Mouse (Mus musculus) heart, embryonic 15.5 days (tissue): ENCODE measurements around the gene Scel. TPM values are rescaled to one million over a fixed set of nuclear protein-coding genes. Genes with fewer than 3 reads are reported as not detected.

Source experiments
- ATAC-seq: fragments of 200-750 bp; cut with Nextera tagmentation; replicated peaks from 2 replicates; pipeline ENCODE4 v1.8.0; 2017; ENCODE audit warnings: low read depth, moderate TSS enrichment; ENCODE audit not compliant: insufficient number of reproducible peaks, insufficient read depth, low FRiP score
- H3K27ac ChIP-seq: fragments of 300-500 bp; sonication (generic); 2 replicates; pipeline ENCODE4 v1.5.1; 2015; ENCODE audit warnings: mild to moderate bottlenecking, inconsistent platforms
- H3K27me3 ChIP-seq: fragments of 300-500 bp; sonication (generic); 2 replicates; pipeline ENCODE4 v1.6.1; 2015; ENCODE audit warnings: inconsistent platforms
- H3K36me3 ChIP-seq: fragments of 300-500 bp; sonication (generic); 2 replicates; pipeline ENCODE4 v1.6.1; 2015; ENCODE audit warnings: mild to moderate bottlenecking, inconsistent platforms
- H3K4me1 ChIP-seq: fragments of 300-500 bp; sonication (generic); replicated peaks from 2 replicates; pipeline ENCODE4 v1.6.1; 2015; ENCODE audit warnings: inconsistent platforms
- H3K4me2 ChIP-seq: fragments of 300-500 bp; sonication (generic); 2 replicates; pipeline ENCODE4 v1.6.1; 2015; ENCODE audit warnings: inconsistent platforms, mild to moderate bottlenecking, moderate library complexity
- H3K4me3 ChIP-seq: fragments of 300-500 bp; sonication (generic); 2 replicates; pipeline ENCODE4 v1.5.1; 2015; ENCODE audit warnings: mild to moderate bottlenecking, inconsistent platforms
- H3K9ac ChIP-seq: fragments of 300-500 bp; sonication (generic); 2 replicates; pipeline ENCODE4 v1.6.1; 2015; ENCODE audit warnings: mild to moderate bottlenecking, inconsistent platforms
- H3K9me3 ChIP-seq: fragments of 300-500 bp; sonication (generic); replicated peaks from 2 replicates; pipeline ENCODE4 v1.6.1; 2016; ENCODE audit warnings: inconsistent platforms
- WGBS: fragments of 180-500 bp; shearing (Covaris S2); methylation state at CpG from one replicate; pipeline ENCODE4 v1.1.7; 2015; ENCODE audit warnings: mixed read lengths; 5-methylcytosine and 5-hydroxymethylcytosine counted together
- polyA plus RNA-seq: library from polyadenylated mRNA; unstranded; fragments of >200 nt; fragmentation: Nextera tagmentation; extraction: Ambion mirVana; gene quantifications from 2 replicates; pipeline ENCODE4 v1.2.1, GENCODE M21; 2015

Scel gene
- polyA plus RNA-seq, 1 experiment from 2014 or later: 0.29 TPM

DNA sequence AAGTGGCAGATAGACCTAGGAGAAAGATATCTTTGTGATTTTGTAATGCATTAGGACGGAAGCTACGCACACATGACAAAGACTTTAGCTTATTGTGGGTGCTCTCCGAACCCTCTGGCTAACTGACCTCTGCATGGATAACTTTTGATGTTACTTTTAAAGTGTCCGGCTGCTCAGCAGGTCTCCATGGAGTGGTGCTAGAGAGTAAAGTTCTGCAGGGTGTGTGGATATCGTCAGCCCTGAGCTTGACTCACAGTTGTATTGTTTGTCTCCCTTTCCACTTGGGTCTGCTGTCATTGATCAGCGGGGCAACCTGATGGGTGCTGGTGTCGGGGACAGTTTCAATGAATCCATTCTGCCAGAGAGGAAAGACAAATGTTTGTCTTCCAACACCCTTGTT lies 33.7 kb upstream of the Scel start:
- no peaks in the 10 kb centered on the region for H3K36me3 ChIP-seq
- WGBS: 54% methylated on average over 7 of the region's 7 CpGs
- H3K27ac ChIP-seq: no peak overlapping the region
- H3K27me3 ChIP-seq: no peaks in the 10 kb centered on the region
- no peaks in the 10 kb centered on the region for H3K9me3 ChIP-seq
- no peak overlapping the region for H3K4me2 ChIP-seq
- H3K9ac ChIP-seq: no peak overlapping the region
- H3K4me1 ChIP-seq: no peaks in the 10 kb centered on the region
- ATAC-seq: no peak
- no peak overlapping the region for H3K4me3 ChIP-seq

DNA sequence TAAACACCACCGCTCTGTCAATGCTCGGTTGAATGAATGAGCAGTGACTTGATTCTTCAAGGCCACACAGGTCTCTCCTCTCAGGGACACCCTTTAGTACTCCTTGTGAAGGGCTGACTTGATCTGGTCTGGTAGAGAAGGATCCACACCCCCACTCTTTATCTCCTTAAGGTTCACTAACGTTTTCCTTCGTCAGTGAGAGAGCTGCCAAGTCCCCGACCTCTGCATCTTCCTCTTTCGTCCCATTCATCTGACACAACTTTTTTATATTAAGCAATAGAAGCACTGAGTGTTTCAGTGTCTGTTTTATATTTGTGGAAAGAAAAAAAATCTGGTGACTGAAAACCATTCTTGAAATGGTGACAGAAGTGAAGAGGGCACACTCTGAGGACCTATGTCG lies 31.6 kb upstream of the Scel start:
- no peak overlapping the region for H3K4me3 ChIP-seq
- H3K36me3 ChIP-seq: no peaks in the 10 kb centered on the region
- no peak for ATAC-seq
- H3K4me2 ChIP-seq: no peak overlapping the region
- H3K4me1 ChIP-seq: no peaks in the 10 kb centered on the region
- no peaks in the 10 kb centered on the region for H3K9me3 ChIP-seq
- H3K9ac ChIP-seq: no peak overlapping the region
- H3K27me3 ChIP-seq: no peaks in the 10 kb centered on the region
- WGBS: 75% methylated on average over 7 of the region's 7 CpGs
- H3K27ac ChIP-seq: no peak overlapping the region

DNA sequence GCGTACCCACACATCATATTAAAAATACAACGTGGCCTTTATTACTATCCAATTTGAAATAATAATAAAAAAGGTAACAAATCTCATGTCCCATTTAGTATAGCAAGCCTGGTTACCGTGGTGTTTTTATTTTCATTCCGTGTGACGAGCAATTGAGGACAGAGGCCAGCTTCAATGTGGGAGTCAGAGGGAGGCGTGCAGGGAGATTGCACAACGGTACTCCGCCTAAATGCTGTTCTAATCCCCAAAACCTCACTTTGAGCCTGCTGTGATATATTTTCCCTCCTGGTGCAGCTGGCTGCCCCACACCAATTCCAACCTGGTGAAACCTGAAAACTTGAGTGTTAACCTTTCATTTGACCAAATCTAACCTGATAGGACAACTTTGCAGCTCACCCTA lies 27.5 kb upstream of the Scel start:
- no peaks in the 10 kb centered on the region for H3K9me3 ChIP-seq
- H3K36me3 ChIP-seq: no peaks in the 10 kb centered on the region
- no peak overlapping the region for H3K4me2 ChIP-seq
- H3K27me3 ChIP-seq: no peaks in the 10 kb centered on the region
- H3K4me3 ChIP-seq: no peak overlapping the region
- no peak for ATAC-seq
- H3K9ac ChIP-seq: no peak overlapping the region
- no peak overlapping the region for H3K27ac ChIP-seq
- no peaks in the 10 kb centered on the region for H3K4me1 ChIP-seq
- WGBS: 82% methylated on average over 8 of the region's 8 CpGs

DNA sequence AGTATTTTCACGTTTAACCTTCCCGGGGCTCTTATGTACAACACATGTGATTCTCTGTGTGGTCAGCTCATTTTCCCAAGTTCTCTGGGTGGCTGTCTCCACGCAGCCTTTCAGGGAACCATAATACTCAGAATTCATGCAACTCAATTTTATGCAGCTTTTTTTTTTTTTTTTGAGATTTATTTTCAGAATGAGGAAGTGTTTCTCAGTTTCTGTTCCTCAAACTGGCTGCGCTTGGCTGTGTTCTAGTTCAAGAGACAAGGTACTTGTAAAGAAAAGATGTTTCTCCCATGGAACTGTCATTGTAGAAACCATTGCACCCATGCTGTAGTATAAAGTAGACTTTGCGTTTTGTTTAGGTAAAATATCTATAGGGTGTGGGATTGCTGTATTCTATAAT lies 26.2 kb upstream of the Scel start:
- no peaks in the 10 kb centered on the region for H3K27me3 ChIP-seq
- no peak overlapping the region for H3K4me2 ChIP-seq
- ATAC-seq: no peak
- 77% methylated on average over 5 of the region's 5 CpGs for WGBS
- H3K27ac ChIP-seq: no peak overlapping the region
- H3K9ac ChIP-seq: no peak overlapping the region
- H3K4me1 ChIP-seq: no peaks in the 10 kb centered on the region
- no peaks in the 10 kb centered on the region for H3K9me3 ChIP-seq
- H3K36me3 ChIP-seq: no peaks in the 10 kb centered on the region
- no peak overlapping the region for H3K4me3 ChIP-seq

DNA sequence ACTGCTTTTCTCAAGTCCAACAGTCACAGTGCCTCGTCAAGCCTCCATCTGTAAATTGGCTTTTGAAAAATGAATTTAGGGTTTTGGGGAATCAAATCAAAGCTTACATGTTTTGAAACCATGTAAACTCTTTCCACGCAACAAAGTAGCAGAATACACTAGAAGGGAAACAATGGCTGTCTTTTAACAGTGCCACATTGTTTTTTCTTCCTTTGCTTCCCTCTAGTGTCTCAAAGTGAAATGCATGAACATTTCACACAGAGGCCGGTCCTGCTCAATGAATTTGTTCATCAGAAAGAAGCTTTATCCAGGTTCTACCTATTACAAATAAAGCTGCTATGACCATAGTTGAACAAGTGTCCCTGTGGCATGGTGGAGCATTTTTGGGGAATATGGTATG lies 24.5 kb upstream of the Scel start:
- Histone ChIP-seq H3K4me3 (no peak overlapping the region), H3K27me3 (no peaks in the 10 kb centered on the region), H3K27ac (no peak overlapping the region), H3K9me3 (no peaks in the 10 kb centered on the region), H3K4me1 (no peaks in the 10 kb centered on the region), H3K9ac (no peak overlapping the region), H3K36me3 (no peaks in the 10 kb centered on the region), H3K4me2 (no peak overlapping the region)
- WGBS: 63% methylated on average over 3 of the region's 3 CpGs
- ATAC-seq: no peak

DNA sequence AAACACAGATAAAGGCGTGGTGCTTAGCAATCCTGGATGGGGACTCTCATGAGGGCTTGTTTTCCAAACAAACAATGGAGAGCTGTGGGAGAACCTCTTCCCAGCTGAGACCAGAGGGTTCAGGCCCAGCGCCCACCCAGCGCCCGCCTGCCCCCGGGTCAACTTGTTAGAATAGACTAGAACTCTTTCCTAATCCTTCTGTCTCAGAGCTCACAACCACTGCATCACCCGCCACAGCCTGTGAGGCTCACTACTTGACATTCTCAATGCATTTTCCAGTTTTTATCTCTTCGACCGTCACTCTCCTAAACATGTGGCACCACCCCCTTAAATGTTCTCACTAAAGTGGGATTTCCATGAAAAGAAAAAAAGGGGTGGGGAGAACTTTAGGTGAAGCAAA lies 14.9 kb upstream of the Scel start:
- no peak for ATAC-seq
- H3K4me3 ChIP-seq: no peak overlapping the region

DNA sequence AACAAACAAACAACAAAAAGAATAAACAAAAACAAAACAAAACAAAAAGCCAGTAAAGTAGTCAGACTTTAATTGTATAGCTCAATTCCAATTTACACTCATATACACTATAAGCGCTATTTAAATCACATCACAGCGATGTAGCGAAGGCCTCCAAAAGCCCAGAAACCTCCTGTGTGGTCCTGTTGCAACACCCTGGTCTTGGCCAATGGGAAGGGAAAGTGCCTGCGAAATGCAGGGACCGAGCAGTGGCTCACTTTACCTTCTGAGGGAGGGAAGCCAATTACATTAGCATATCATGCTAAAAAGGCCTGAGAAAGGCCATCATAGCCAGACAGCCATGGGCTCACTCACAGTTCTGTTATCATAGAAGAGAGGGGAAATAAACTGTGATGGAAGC lies 14.5 kb upstream of the Scel start:
- Histone ChIP-seq H3K27ac (no peak overlapping the region), H3K4me2 (no peak overlapping the region), H3K27me3 (no peaks in the 10 kb centered on the region), H3K4me3 (no peak overlapping the region), H3K36me3 (no peaks in the 10 kb centered on the region), H3K9ac (no peak overlapping the region), H3K4me1 (peaks cover 3% of the 10 kb centered on the region; the same call in 1 of the 2 replicates), H3K9me3 (no peaks in the 10 kb centered on the region)
- ATAC-seq: no peak
- WGBS: 73% methylated on average over 5 of the region's 5 CpGs

More for the DNA sequence above, 14.9 kb upstream of the Scel start:
- Histone ChIP-seq H3K36me3 (no peaks in the 10 kb centered on the region), H3K4me2 (no peak overlapping the region), H3K9me3 (no peaks in the 10 kb centered on the region), H3K27me3 (no peaks in the 10 kb centered on the region), H3K4me1 (peaks cover 3% of the 10 kb centered on the region; the same call in 1 of the 2 replicates), H3K9ac (no peak overlapping the region), H3K27ac (no peak overlapping the region)
- 65% methylated on average over 8 of the region's 8 CpGs for WGBS

DNA sequence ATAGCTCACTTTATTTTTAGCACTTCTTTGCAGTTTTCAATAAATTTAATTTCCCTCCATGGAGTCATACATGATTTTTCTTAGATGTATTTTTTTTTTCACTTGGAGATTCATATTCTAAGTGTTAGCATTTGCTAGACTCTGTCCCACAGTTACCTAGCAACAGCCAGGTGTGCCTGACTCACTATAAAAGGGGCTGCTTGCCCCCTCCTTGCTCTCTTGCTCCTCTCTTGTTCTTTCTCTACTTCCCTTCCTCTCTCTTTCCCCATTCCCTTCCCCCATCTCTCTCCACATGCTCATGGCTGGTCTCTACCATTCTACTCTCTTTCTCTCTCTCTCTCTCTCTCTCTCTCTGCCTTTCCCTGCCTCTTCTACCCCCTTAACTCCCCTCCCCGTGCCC lies 14.1 kb upstream of the Scel start:
- ATAC-seq: no peak
- H3K4me2 ChIP-seq: no peak overlapping the region
- H3K27me3 ChIP-seq: no peaks in the 10 kb centered on the region
- H3K4me1 ChIP-seq: peaks cover 3% of the 10 kb centered on the region; the same call in 1 of the 2 replicates
- H3K4me3 ChIP-seq: no peak overlapping the region
- no peaks in the 10 kb centered on the region for H3K36me3 ChIP-seq
- no peaks in the 10 kb centered on the region for H3K9me3 ChIP-seq
- no peak overlapping the region for H3K9ac ChIP-seq
- WGBS: 32% methylated on average over 1 of the region's 1 CpGs
- no peak overlapping the region for H3K27ac ChIP-seq

DNA sequence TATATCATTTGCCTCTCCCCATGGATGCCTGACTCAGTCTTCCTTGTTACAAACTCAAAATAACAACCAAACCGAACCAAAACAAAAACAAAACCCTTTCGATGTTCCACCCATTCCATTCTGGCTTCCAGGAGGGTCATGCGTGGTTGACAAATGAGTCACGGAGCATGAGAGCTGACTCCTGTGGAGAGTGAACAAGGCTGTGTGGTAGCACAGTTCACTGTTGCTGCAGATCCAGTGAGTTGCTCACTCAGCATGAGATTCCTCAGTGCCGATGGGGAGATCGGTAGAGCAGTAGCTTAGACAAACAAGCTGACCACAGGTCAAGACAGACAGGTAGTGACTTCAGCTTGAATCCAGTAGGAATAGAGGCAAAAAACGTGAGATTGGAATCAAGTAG lies 12.8 kb upstream of the Scel start:
- no peak overlapping the region for H3K9ac ChIP-seq
- no peak overlapping the region for H3K4me2 ChIP-seq
- H3K4me3 ChIP-seq: no peak overlapping the region
- WGBS: 43% methylated on average over 7 of the region's 7 CpGs
- peaks cover 3% of the 10 kb centered on the region; the same call in 1 of the 2 replicates for H3K4me1 ChIP-seq
- no peaks in the 10 kb centered on the region for H3K36me3 ChIP-seq
- no peaks in the 10 kb centered on the region for H3K9me3 ChIP-seq
- ATAC-seq: no peak
- no peaks in the 10 kb centered on the region for H3K27me3 ChIP-seq
- no peak overlapping the region for H3K27ac ChIP-seq

DNA sequence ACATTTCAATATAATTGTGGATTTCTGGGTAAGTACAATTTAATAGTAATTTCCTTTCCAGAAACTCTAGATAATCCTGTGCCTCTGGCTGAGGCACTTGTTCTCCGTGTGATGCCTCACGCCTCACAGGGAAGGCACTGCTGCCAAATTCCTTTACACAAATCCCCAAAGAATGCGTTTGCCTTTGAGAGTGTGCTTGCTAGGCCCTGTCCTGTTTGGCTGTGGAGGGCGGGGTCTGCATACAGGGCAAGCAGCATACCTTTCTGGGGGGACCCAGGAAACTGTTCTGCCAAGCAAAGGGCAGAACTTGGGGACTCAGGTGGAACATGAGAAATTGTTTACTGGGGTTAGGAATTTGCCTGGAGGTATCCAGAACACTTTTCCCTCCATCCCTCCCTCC lies 12.2 kb upstream of the Scel start:
- Histone ChIP-seq H3K4me2 (no peak overlapping the region), H3K4me1 (peaks cover 3% of the 10 kb centered on the region; the same call in 1 of the 2 replicates), H3K36me3 (no peaks in the 10 kb centered on the region), H3K9me3 (no peaks in the 10 kb centered on the region), H3K4me3 (no peak overlapping the region), H3K27me3 (no peaks in the 10 kb centered on the region), H3K9ac (no peak overlapping the region), H3K27ac (no peak overlapping the region)
- 18% methylated on average over 4 of the region's 4 CpGs for WGBS
- ATAC-seq: no peak

DNA sequence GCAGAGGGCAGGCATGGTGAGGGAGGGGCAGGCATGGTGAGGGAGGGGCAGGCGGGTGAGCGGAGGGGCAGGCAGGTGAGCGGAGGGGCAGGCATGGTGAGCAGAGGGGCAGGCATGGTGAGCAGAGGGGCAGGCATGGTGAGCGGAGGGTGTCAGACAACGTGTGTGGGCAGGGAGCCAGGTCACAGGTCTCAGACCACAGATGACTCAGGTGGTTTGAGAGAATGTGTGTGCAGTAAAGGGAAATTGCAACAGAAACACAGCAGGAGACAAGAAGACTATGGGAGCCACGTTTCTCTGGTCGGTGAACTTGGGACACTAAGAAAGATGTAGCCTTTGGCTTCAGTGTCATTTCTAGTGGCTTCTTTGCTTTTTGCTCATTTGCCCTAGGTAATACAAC lies 8.6 kb upstream of the Scel start:
- no peaks in the 10 kb centered on the region for H3K36me3 ChIP-seq
- H3K9me3 ChIP-seq: no peaks in the 10 kb centered on the region
- no peak overlapping the region for H3K4me2 ChIP-seq
- no peak overlapping the region for H3K27ac ChIP-seq
- peaks cover 3% of the 10 kb centered on the region; the same call in 1 of the 2 replicates for H3K4me1 ChIP-seq
- no peaks in the 10 kb centered on the region for H3K27me3 ChIP-seq
- 62% methylated on average over 7 of the region's 7 CpGs for WGBS
- ATAC-seq: no peak
- no peak overlapping the region for H3K9ac ChIP-seq
- no peak overlapping the region for H3K4me3 ChIP-seq

DNA sequence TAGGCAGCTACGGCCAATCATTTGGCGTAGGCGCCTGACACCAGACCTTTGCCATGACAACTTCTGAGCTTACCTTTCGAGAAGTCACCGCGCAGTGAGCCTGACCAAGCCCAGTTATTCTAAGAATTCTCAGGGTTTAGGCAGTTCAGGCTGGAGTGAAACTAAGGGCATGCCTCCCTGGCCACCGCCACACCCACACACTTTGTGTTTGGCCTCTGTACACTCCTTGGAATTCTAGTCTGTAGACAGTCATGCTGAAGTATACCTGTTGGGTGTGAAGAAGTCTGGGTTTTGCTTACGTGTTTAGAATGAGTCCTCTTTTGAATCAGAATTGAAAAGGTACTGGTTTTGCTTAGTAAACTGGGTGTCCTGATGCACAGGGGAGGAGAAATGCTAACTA lies 3.6 kb upstream of the Scel start:
- 83% methylated on average over 8 of the region's 8 CpGs for WGBS
- no peak for ATAC-seq

More for the DNA sequence above, 3.6 kb upstream of the Scel start:
- Histone ChIP-seq H3K27ac (no peak overlapping the region), H3K4me1 (peaks cover 4% of the 10 kb centered on the region), H3K4me2 (no peak overlapping the region), H3K9me3 (no peaks in the 10 kb centered on the region), H3K9ac (no peak overlapping the region), H3K36me3 (no peaks in the 10 kb centered on the region), H3K4me3 (no peak overlapping the region), H3K27me3 (no peaks in the 10 kb centered on the region)
